Mouse (Mus musculus): ENCODE measurements at regions not wholly inside any gene's neighbourhood (a gene's known extent, or its start where the extent isn't known, plus 50 kb on each side); places are given as distances from the start of the nearest gene placed in this dataset.
"Not testable (repeated sequence)": the region's sequence is repeated elsewhere in the genome, so short reads cannot be mapped to it uniquely, and the experiment has no call there.

GRCm38 (mm10) chr14:37571971-37572370, 436.9 kb upstream of the Ghitm start:
- Histone ChIP-seq H3K36me3 (ENCODE audit: control insufficient read depth, insufficient read depth) (no peaks in the 10 kb centered on the region), H3K4me2 (ENCODE audit: low read length) (no peak overlapping the region), H3K9me3 (ENCODE audit: control insufficient read depth, low read length) (no peaks in the 10 kb centered on the region), H3K4me3 (replicated peaks; ENCODE audit: low read length) (no peak overlapping the region), H3K4me1 (replicated peaks; ENCODE audit: control insufficient read depth, insufficient read depth, low read length) (no peaks in the 10 kb centered on the region), H3K27ac (ENCODE audit: low read length) (no peak overlapping the region), H3K27me3 (replicated peaks; ENCODE audit: control insufficient read depth, insufficient read depth, low read length) (no peaks in the 10 kb centered on the region), H3K9ac (replicated peaks; ENCODE audit: low read depth, low read length) (no peak overlapping the region)
- WGBS = 80% methylated on average over 6 of the region's 6 CpGs
- ATAC-seq = no peak

DNA sequence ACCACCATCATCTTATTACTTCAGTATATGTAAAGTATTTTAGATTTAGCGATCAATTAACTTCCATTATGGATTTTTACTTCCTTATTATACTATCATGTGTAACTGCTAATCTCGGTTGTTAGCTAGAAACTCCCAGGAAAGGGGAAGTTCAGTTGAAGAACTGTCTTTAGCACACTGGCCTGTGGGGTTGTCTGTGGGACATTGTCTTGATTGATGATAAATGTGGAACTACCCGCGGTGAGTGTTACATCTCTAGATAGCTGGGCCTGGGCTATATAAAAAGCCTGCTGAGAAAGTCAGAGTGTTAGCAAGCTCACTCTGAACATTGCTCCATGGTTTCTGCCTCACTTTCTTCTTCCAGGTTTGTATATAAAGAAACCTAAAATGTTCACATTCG, 423.2 kb upstream of the Ghitm start:
- Histone ChIP-seq H3K4me1 (replicated peaks; ENCODE audit: control insufficient read depth, insufficient read depth, low read length) (no peaks in the 10 kb centered on the region), H3K4me2 (ENCODE audit: low read length) (no peak overlapping the region), H3K36me3 (ENCODE audit: control insufficient read depth, insufficient read depth) (no peaks in the 10 kb centered on the region), H3K27ac (ENCODE audit: low read length) (no peak overlapping the region), H3K9me3 (ENCODE audit: control insufficient read depth, low read length) (no peaks in the 10 kb centered on the region; the same call in 1 of the 2 replicates), H3K4me3 (replicated peaks; ENCODE audit: low read length) (no peak overlapping the region), H3K9ac (replicated peaks; ENCODE audit: low read depth, low read length) (no peak overlapping the region), H3K27me3 (replicated peaks; ENCODE audit: control insufficient read depth, insufficient read depth, low read length) (no peaks in the 10 kb centered on the region)
- WGBS = 90% methylated on average over 5 of the region's 5 CpGs
- ATAC-seq = no peak

DNA sequence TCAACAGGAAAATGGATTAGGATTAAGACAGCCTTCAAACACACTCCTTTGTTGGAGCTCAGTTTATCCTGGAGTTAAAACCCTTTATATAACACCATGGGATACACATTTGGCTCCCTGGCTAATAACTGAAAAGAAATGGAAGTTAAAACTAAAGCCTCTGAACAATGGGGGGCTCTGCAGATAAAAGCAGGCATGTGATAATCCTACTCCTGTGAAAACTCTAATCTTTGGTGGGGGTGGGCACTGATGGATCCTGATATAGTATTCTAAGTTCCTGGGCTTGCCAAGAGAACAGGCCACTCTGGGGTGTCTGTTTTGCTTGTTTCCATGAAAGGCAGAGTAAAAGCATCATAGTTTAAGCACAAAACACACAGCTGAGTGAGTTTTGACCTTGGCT, 388.5 kb upstream of the Ghitm start:
- ATAC-seq = no peak

DNA sequence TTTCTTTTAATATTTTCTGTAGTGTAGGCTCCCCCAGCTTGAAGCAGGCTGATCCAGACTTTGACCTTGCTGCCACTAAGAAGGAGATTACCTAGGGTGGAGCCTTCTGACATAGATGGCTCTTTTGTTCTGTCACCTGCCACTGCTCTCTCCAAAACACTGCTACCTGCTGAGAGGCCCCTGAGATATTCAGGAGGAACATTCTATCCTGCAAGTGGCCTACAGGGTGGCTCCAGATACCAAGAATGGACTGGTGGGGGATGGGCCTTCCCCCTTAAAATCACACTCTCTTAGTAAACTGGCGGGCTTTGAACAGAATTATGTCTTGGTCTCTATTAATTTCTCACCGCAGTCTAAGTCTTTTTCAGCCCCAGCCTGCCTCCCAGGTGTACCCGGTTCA, 385.6 kb upstream of the Ghitm start:
- WGBS = 77% methylated on average over 3 of the region's 3 CpGs
- H3K36me3 ChIP-seq (ENCODE audit: control insufficient read depth, insufficient read depth); H3K27ac ChIP-seq (ENCODE audit: low read length); H3K27me3 ChIP-seq (replicated peaks; ENCODE audit: control insufficient read depth, insufficient read depth, low read length); H3K4me1 ChIP-seq (replicated peaks; ENCODE audit: control insufficient read depth, insufficient read depth, low read length); H3K4me2 ChIP-seq (ENCODE audit: low read length); H3K4me3 ChIP-seq (replicated peaks; ENCODE audit: low read length); H3K9me3 ChIP-seq (ENCODE audit: control insufficient read depth, low read length); ATAC-seq; H3K9ac ChIP-seq (replicated peaks; ENCODE audit: low read depth, low read length): not testable (repeated sequence)

More for the DNA sequence above, 388.5 kb upstream of the Ghitm start:
- no peaks in the 10 kb centered on the region for H3K36me3 ChIP-seq (ENCODE audit: control insufficient read depth, insufficient read depth)
- H3K4me2 ChIP-seq (ENCODE audit: low read length) = no peak overlapping the region
- no peaks in the 10 kb centered on the region for H3K4me1 ChIP-seq (replicated peaks; ENCODE audit: control insufficient read depth, insufficient read depth, low read length)
- no peak overlapping the region for H3K4me3 ChIP-seq (replicated peaks; ENCODE audit: low read length)
- no peaks in the 10 kb centered on the region for H3K9me3 ChIP-seq (ENCODE audit: control insufficient read depth, low read length)
- no peak overlapping the region for H3K27ac ChIP-seq (ENCODE audit: low read length)
- H3K9ac ChIP-seq (replicated peaks; ENCODE audit: low read depth, low read length) = no peak overlapping the region
- H3K27me3 ChIP-seq (replicated peaks; ENCODE audit: control insufficient read depth, insufficient read depth, low read length) = no peaks in the 10 kb centered on the region

DNA sequence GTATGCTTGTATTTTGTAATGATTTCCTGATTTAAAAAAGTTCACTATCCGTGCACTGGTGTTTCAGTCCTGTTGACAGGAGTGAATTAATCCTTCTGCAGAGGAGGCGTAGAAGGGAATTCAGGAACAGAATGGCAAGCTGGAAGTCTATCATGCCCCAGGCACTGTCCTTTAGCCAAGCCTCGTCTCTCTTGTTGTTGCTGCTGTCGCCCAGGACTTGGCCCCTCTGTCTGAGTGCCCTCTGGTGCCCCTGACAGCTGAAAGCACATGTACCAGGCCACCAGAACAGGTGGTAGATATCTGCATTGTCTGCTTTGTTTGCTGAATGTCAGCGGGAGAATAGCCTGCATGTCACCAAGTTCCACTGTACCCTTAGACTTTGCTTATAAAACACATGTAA, 370.2 kb upstream of the Ghitm start:
- H3K4me3 ChIP-seq (replicated peaks; ENCODE audit: low read length) = no peak overlapping the region
- no peak overlapping the region for H3K27ac ChIP-seq (ENCODE audit: low read length)
- H3K27me3 ChIP-seq (replicated peaks; ENCODE audit: control insufficient read depth, insufficient read depth, low read length) = no peaks in the 10 kb centered on the region
- 64% methylated on average over 5 of the region's 5 CpGs for WGBS
- no peak overlapping the region for H3K9ac ChIP-seq (replicated peaks; ENCODE audit: low read depth, low read length)
- no peaks in the 10 kb centered on the region for H3K9me3 ChIP-seq (ENCODE audit: control insufficient read depth, low read length)
- H3K4me2 ChIP-seq (ENCODE audit: low read length) = no peak overlapping the region
- no peak for ATAC-seq
- no peaks in the 10 kb centered on the region for H3K36me3 ChIP-seq (ENCODE audit: control insufficient read depth, insufficient read depth)
- H3K4me1 ChIP-seq (replicated peaks; ENCODE audit: control insufficient read depth, insufficient read depth, low read length) = no peaks in the 10 kb centered on the region

GRCm38 (mm10) chr14:37490711-37491110, 355.6 kb upstream of the Ghitm start:
- H3K4me2 ChIP-seq (ENCODE audit: low read length) = no peak overlapping the region
- peaks cover 2% of the 10 kb centered on the region; the same call in 1 of the 2 replicates for H3K9me3 ChIP-seq (ENCODE audit: control insufficient read depth, low read length)
- no peak overlapping the region for H3K27ac ChIP-seq (ENCODE audit: low read length)
- no peak overlapping the region for H3K4me3 ChIP-seq (replicated peaks; ENCODE audit: low read length)
- no peak for ATAC-seq
- WGBS = 74% methylated on average over 4 of the region's 4 CpGs
- no peaks in the 10 kb centered on the region for H3K4me1 ChIP-seq (replicated peaks; ENCODE audit: control insufficient read depth, insufficient read depth, low read length)
- H3K27me3 ChIP-seq (replicated peaks; ENCODE audit: control insufficient read depth, insufficient read depth, low read length) = no peaks in the 10 kb centered on the region
- H3K9ac ChIP-seq (replicated peaks; ENCODE audit: low read depth, low read length) = no peak overlapping the region
- H3K36me3 ChIP-seq (ENCODE audit: control insufficient read depth, insufficient read depth) = no peaks in the 10 kb centered on the region

GRCm38 (mm10) chr14:37485292-37485691, 350.2 kb upstream of the Ghitm start:
- no peak overlapping the region for H3K27ac ChIP-seq (ENCODE audit: low read length)
- H3K36me3 ChIP-seq (ENCODE audit: control insufficient read depth, insufficient read depth) = no peaks in the 10 kb centered on the region
- no peak overlapping the region for H3K9ac ChIP-seq (replicated peaks; ENCODE audit: low read depth, low read length)
- no peaks in the 10 kb centered on the region for H3K27me3 ChIP-seq (replicated peaks; ENCODE audit: control insufficient read depth, insufficient read depth, low read length)
- no peak overlapping the region for H3K4me3 ChIP-seq (replicated peaks; ENCODE audit: low read length)
- 95% methylated on average over 8 of the region's 8 CpGs for WGBS
- H3K9me3 ChIP-seq (ENCODE audit: control insufficient read depth, low read length) = no peaks in the 10 kb centered on the region
- H3K4me1 ChIP-seq (replicated peaks; ENCODE audit: control insufficient read depth, insufficient read depth, low read length) = no peaks in the 10 kb centered on the region
- H3K4me2 ChIP-seq (ENCODE audit: low read length) = no peak overlapping the region
- ATAC-seq = no peak

DNA sequence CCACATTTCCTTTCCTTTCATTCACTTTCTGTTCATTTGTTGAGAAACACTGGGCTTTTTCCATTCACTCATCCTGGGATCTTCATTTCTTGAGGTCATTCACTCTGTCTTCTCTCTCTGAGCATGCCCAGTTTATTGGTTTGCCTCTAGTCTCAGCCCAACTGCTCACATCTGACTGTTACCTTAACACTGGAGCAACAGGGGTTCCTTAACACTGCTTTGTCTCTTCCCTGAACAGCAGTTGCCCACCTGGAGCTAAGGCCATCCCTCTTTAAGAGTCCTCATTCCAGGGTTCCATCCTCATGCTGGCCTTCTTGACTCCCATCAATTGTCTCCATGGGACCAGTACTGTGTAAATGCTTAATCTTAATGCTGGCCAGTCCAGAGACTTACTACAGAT, 342.5 kb upstream of the Ghitm start:
- no peaks in the 10 kb centered on the region for H3K4me1 ChIP-seq (replicated peaks; ENCODE audit: control insufficient read depth, insufficient read depth, low read length)
- no peak overlapping the region for H3K4me3 ChIP-seq (replicated peaks; ENCODE audit: low read length)
- no peaks in the 10 kb centered on the region for H3K36me3 ChIP-seq (ENCODE audit: control insufficient read depth, insufficient read depth)
- no peaks in the 10 kb centered on the region for H3K27me3 ChIP-seq (replicated peaks; ENCODE audit: control insufficient read depth, insufficient read depth, low read length)
- H3K4me2 ChIP-seq (ENCODE audit: low read length) = no peak overlapping the region
- H3K9ac ChIP-seq (replicated peaks; ENCODE audit: low read depth, low read length) = no peak overlapping the region
- no peaks in the 10 kb centered on the region for H3K9me3 ChIP-seq (ENCODE audit: control insufficient read depth, low read length)
- no peak overlapping the region for H3K27ac ChIP-seq (ENCODE audit: low read length)
- no peak for ATAC-seq

DNA sequence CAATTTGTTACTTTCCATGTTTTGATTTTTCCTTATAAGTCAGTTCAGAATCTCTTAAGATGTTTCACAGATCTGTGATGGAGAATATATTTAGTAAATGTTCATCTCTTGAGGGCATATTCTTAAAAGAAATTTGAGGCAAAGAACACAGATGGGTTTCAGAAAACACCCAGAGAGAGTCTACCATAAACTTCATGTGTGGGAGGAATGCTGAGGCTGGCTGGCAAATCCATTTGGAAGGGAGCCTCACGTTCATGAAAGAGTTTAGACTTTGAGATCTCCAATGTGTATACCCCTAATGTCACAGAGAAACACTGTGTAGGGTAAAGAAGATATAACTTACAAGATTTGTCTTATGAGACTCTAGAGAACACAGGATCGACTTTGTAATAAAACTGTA, 333.6 kb upstream of the Ghitm start:
- Histone ChIP-seq H3K4me1 (replicated peaks; ENCODE audit: control insufficient read depth, insufficient read depth, low read length) (no peaks in the 10 kb centered on the region), H3K9me3 (ENCODE audit: control insufficient read depth, low read length) (no peaks in the 10 kb centered on the region), H3K36me3 (ENCODE audit: control insufficient read depth, insufficient read depth) (no peaks in the 10 kb centered on the region), H3K4me2 (ENCODE audit: low read length) (no peak overlapping the region), H3K4me3 (replicated peaks; ENCODE audit: low read length) (no peak overlapping the region), H3K27me3 (replicated peaks; ENCODE audit: control insufficient read depth, insufficient read depth, low read length) (no peaks in the 10 kb centered on the region), H3K9ac (replicated peaks; ENCODE audit: low read depth, low read length) (no peak overlapping the region), H3K27ac (ENCODE audit: low read length) (no peak overlapping the region)
- WGBS = 72% methylated on average over 2 of the region's 2 CpGs
- ATAC-seq = no peak

- no peak for ATAC-seq
- 88% methylated on average over 2 of the region's 2 CpGs for WGBS
Observed at GRCm38 (mm10) chr14:37440874-37441273, 305.8 kb upstream of the Ghitm start.

More at GRCm38 (mm10) chr14:37440874-37441273, 305.8 kb upstream of the Ghitm start:
- Histone ChIP-seq H3K27ac (ENCODE audit: low read length) (no peak overlapping the region), H3K36me3 (ENCODE audit: control insufficient read depth, insufficient read depth) (no peaks in the 10 kb centered on the region), H3K4me2 (ENCODE audit: low read length) (no peak overlapping the region), H3K27me3 (replicated peaks; ENCODE audit: control insufficient read depth, insufficient read depth, low read length) (no peaks in the 10 kb centered on the region), H3K4me3 (replicated peaks; ENCODE audit: low read length) (no peak overlapping the region), H3K4me1 (replicated peaks; ENCODE audit: control insufficient read depth, insufficient read depth, low read length) (no peaks in the 10 kb centered on the region), H3K9me3 (ENCODE audit: control insufficient read depth, low read length) (no peaks in the 10 kb centered on the region), H3K9ac (replicated peaks; ENCODE audit: low read depth, low read length) (no peak overlapping the region)

Measured in forebrain, embryonic 16.5 days (tissue).